Comparison of ENCODE assay signal across 32 mouse cellular contexts in genomic region chr13:118478487-118478886, GRCm38 (mm10).
"Had no signal": no experiment of that assay in that cellular context is flagged by ENCODE, and none has a peak within 500 bp of the region (broad histone marks: within the 10 kb centered on the region; RNA-seq: fewer than 3 reads in every experiment).

No protein-coding gene starts in this region.

- H3K9me3 ChIP-seq: limb, embryonic 10.5 days; limb, embryonic 12.5 days; limb, embryonic 13.5 days; limb, embryonic 15.5 days; liver, embryonic 12.5 days; liver, embryonic 13.5 days; liver, embryonic 15.5 days; lung, embryonic 15.5 days; midbrain, embryonic 10.5 days; midbrain, embryonic 12.5 days; midbrain, embryonic 13.5 days; midbrain, embryonic 15.5 days had no signal

- H3K27me3 ChIP-seq: limb, embryonic 12.5 days; limb, embryonic 13.5 days; limb, embryonic 15.5 days; liver, embryonic 12.5 days; liver, embryonic 13.5 days; liver, embryonic 15.5 days; lung, embryonic 15.5 days; megakaryocyte, embryonic 14.5 days; midbrain, embryonic 12.5 days; midbrain, embryonic 13.5 days; midbrain, embryonic 15.5 days had no signal

- H3K4me1 ChIP-seq: liver, embryonic 12.5 days; liver, embryonic 13.5 days; liver, embryonic 15.5 days; lung, embryonic 15.5 days; megakaryocyte, embryonic 14.5 days; midbrain, embryonic 10.5 days; midbrain, embryonic 12.5 days had no signal

- H3K36me3 ChIP-seq: limb, embryonic 10.5 days; limb, embryonic 12.5 days; limb, embryonic 13.5 days; limb, embryonic 15.5 days; liver, embryonic 12.5 days; liver, embryonic 13.5 days; liver, embryonic 15.5 days; lung, embryonic 15.5 days; midbrain, embryonic 10.5 days; midbrain, embryonic 12.5 days; midbrain, embryonic 13.5 days; midbrain, embryonic 15.5 days had no signal

- H3K4me2 ChIP-seq: limb, embryonic 12.5 days; limb, embryonic 13.5 days; limb, embryonic 15.5 days; liver, embryonic 11.5 days; liver, embryonic 12.5 days; liver, embryonic 13.5 days; liver, embryonic 15.5 days; lung, embryonic 14.5 days; lung, embryonic 15.5 days; midbrain, embryonic 11.5 days; midbrain, embryonic 12.5 days; midbrain, embryonic 13.5 days; midbrain, embryonic 15.5 days had no signal

- ATAC-seq: liver, embryonic 12.5 days; liver, postnatal 0 days; lung, postnatal 0 days; midbrain, embryonic 13.5 days; midbrain, embryonic 15.5 days; midbrain, embryonic 16.5 days had no signal

- H3K4me3 ChIP-seq: left cerebral cortex, adult 2 months; limb, embryonic 10.5 days; limb, embryonic 12.5 days; limb, embryonic 13.5 days; limb, embryonic 15.5 days; liver, embryonic 12.5 days; liver, embryonic 13.5 days; liver, embryonic 15.5 days; lung, embryonic 15.5 days; megakaryocyte, embryonic 14.5 days; midbrain, embryonic 10.5 days; midbrain, embryonic 12.5 days; midbrain, embryonic 13.5 days; midbrain, embryonic 15.5 days; myocyte had no signal

- DNase-seq: left cerebral cortex, postnatal 4 days; liver; liver, embryonic 13.5 days; liver, postnatal 0 days; lung, adult 18-20 months; lung, adult 2 months; lung, embryonic 14.5 days; lung, postnatal 10 days; lung, postnatal 14 days; lung, postnatal 36 days; lung, postnatal 4 days; midbrain, embryonic 14.5 days had no signal

- H3K9ac ChIP-seq: limb, embryonic 12.5 days; limb, embryonic 13.5 days; limb, embryonic 15.5 days; liver, embryonic 12.5 days; liver, embryonic 13.5 days; liver, embryonic 14.5 days; liver, embryonic 15.5 days; liver, postnatal 0 days; lung, embryonic 14.5 days; lung, embryonic 15.5 days; midbrain, embryonic 12.5 days; midbrain, embryonic 13.5 days; midbrain, embryonic 15.5 days had no signal

- H3K27ac ChIP-seq: left cerebral cortex, adult 2 months; limb, embryonic 10.5 days; limb, embryonic 12.5 days; limb, embryonic 13.5 days; limb, embryonic 15.5 days; liver, embryonic 12.5 days; liver, embryonic 13.5 days; liver, embryonic 14.5 days; liver, embryonic 15.5 days; lung, embryonic 15.5 days; macrophage; midbrain, embryonic 10.5 days; midbrain, embryonic 12.5 days; midbrain, embryonic 13.5 days; midbrain, embryonic 15.5 days had no signal
